Mouse (Mus musculus) liver, embryonic 12.5 days (tissue): ENCODE data around the gene Gm49336. TPM values are rescaled to one million over a fixed set of nuclear protein-coding genes. Genes with fewer than 3 reads are reported as not detected.

Source experiments
- ATAC-seq: fragments of 200-750 bp; cut with Nextera tagmentation; 2 replicates; pipeline ENCODE4 v1.8.0; 2017; ENCODE audit warnings: moderate number of reproducible peaks, mild to moderate bottlenecking, moderate library complexity
- H3K27ac ChIP-seq: fragments of 300-500 bp; sonication (generic); 2 replicates; pipeline ENCODE4 v1.5.1; 2016; ENCODE audit warnings: mild to moderate bottlenecking
- H3K27me3 ChIP-seq: fragments of 300-500 bp; sonication (generic); replicated peaks from 2 replicates; pipeline ENCODE4 v1.6.1; 2016; ENCODE audit warnings: mild to moderate bottlenecking, moderate library complexity
- H3K36me3 ChIP-seq: fragments of 300-500 bp; sonication (generic); 2 replicates; pipeline ENCODE4 v1.6.1; 2016; ENCODE audit warnings: mild to moderate bottlenecking, moderate library complexity
- H3K4me1 ChIP-seq: fragments of 300-500 bp; sonication (generic); 2 replicates; pipeline ENCODE4 v1.6.1; 2016
- H3K4me2 ChIP-seq: fragments of 300-500 bp; sonication (generic); 2 replicates; pipeline ENCODE4 v1.6.1; 2016; ENCODE audit warnings: mild to moderate bottlenecking, moderate library complexity
- H3K4me3 ChIP-seq: fragments of 300-500 bp; sonication (generic); 2 replicates; pipeline ENCODE4 v1.5.1; 2016; ENCODE audit warnings: mild to moderate bottlenecking, moderate library complexity
- H3K9ac ChIP-seq: fragments of 300-500 bp; sonication (generic); 2 replicates; pipeline ENCODE4 v1.6.1; 2016; ENCODE audit warnings: mild to moderate bottlenecking, moderate library complexity
- H3K9me3 ChIP-seq: fragments of 300-500 bp; sonication (generic); replicated peaks from 2 replicates; pipeline ENCODE4 v1.6.1; 2016; ENCODE audit warnings: mild to moderate bottlenecking, moderate library complexity
- WGBS: fragments of 180-500 bp; shearing (Covaris S2); methylation state at CpG from one replicate; pipeline ENCODE4 v1.1.7; 2016; ENCODE audit not compliant: insufficient replicate concordance; 5-methylcytosine and 5-hydroxymethylcytosine counted together
- polyA plus RNA-seq: library from polyadenylated mRNA; unstranded; fragments of >200 nt; fragmentation: Nextera tagmentation; extraction: Ambion mirVana; gene quantifications from 2 replicates; pipeline ENCODE4 v1.2.1, GENCODE M21; 2016

The Gm49336 gene
- 50.9 and 53.1 TPM in 2 replicates for polyA plus RNA-seq

- Histone ChIP-seq H3K36me3 (peaks cover 15% of the 10 kb centered on the region; the same call in 1 of the 2 replicates), H3K4me1 (peaks cover 39% of the 10 kb centered on the region), H3K4me2 (peak within 1 kb of the TSS; percentile 83), H3K27me3 (no peaks in the 10 kb centered on the region), H3K27ac (peak within 1 kb of the TSS; percentile 91), H3K9me3 (no peaks in the 10 kb centered on the region), H3K4me3 (peak within 1 kb of the TSS; percentile 99), H3K9ac (peak within 1 kb of the TSS; percentile 97)
- ATAC-seq: peak; percentile 99
- under 1% methylated on average over 62 of the region's 62 CpGs for WGBS
These were observed at the start of gene Gm49336, which contains the start of gene Nupl1 for GRCm38 (mm10) chr14:60251281-60252003. TSS of gene Gm49336 (minus strand) at chr14:60251507. TSS of gene Nupl1 (minus strand) at chr14:60251431.

- no peak for ATAC-seq
- Histone ChIP-seq H3K9me3 (no peaks in the 10 kb centered on the region), H3K9ac (no peak overlapping the region), H3K27ac (no peak overlapping the region), H3K4me2 (no peak overlapping the region), H3K27me3 (no peaks in the 10 kb centered on the region), H3K4me3 (no peak overlapping the region), H3K4me1 (no peaks in the 10 kb centered on the region), H3K36me3 (peaks cover 54% of the 10 kb centered on the region)
- WGBS: 81% methylated on average over 6 of the region's 6 CpGs
These were observed 49.7 kb upstream of the Gm49336 start for GRCm38 (mm10) chr14:60301024-60301423.

- H3K27me3 ChIP-seq: no peaks in the 10 kb centered on the region
- 82% methylated on average over 14 of the region's 14 CpGs for WGBS
- no peak for ATAC-seq
These were observed 49.1 kb upstream of the Gm49336 start for GRCm38 (mm10) chr14:60300224-60300991.

GRCm38 (mm10) chr14:60295531-60295930 lies 44.2 kb upstream of the Gm49336 start:
- Histone ChIP-seq H3K27me3 (no peaks in the 10 kb centered on the region), H3K36me3 (peaks cover 52% of the 10 kb centered on the region), H3K9ac (no peak overlapping the region), H3K4me2 (no peak overlapping the region), H3K27ac (no peak overlapping the region), H3K4me3 (no peak overlapping the region), H3K9me3 (no peaks in the 10 kb centered on the region), H3K4me1 (no peaks in the 10 kb centered on the region)
- WGBS: 74% methylated on average over 1 of the region's 1 CpGs
- ATAC-seq: no peak

More at GRCm38 (mm10) chr14:60300224-60300991, 49.1 kb upstream of the Gm49336 start:
- peaks cover 54% of the 10 kb centered on the region for H3K36me3 ChIP-seq
- no peak overlapping the region for H3K4me3 ChIP-seq
- no peak overlapping the region for H3K9ac ChIP-seq
- H3K4me1 ChIP-seq: no peaks in the 10 kb centered on the region
- no peak overlapping the region for H3K27ac ChIP-seq
- no peaks in the 10 kb centered on the region for H3K9me3 ChIP-seq
- H3K4me2 ChIP-seq: no peak overlapping the region

GRCm38 (mm10) chr14:60290363-60290762 lies 39.1 kb upstream of the Gm49336 start:
- Histone ChIP-seq H3K4me3 (no peak overlapping the region), H3K27ac (no peak overlapping the region), H3K4me2 (no peak overlapping the region), H3K9ac (no peak overlapping the region), H3K36me3 (peaks cover 43% of the 10 kb centered on the region), H3K27me3 (no peaks in the 10 kb centered on the region), H3K4me1 (no peaks in the 10 kb centered on the region), H3K9me3 (no peaks in the 10 kb centered on the region)
- 46% methylated on average over 4 of the region's 4 CpGs for WGBS
- ATAC-seq: no peak

- Histone ChIP-seq H3K36me3 (peaks cover 34% of the 10 kb centered on the region), H3K27ac (no peak overlapping the region), H3K27me3 (no peaks in the 10 kb centered on the region), H3K4me1 (no peaks in the 10 kb centered on the region), H3K4me2 (no peak overlapping the region), H3K4me3 (no peak overlapping the region), H3K9me3 (no peaks in the 10 kb centered on the region), H3K9ac (no peak overlapping the region)
- WGBS: 76% methylated on average over 7 of the region's 7 CpGs
- no peak for ATAC-seq
These were observed 35.0 kb upstream of the Gm49336 start for GRCm38 (mm10) chr14:60286194-60286863.

GRCm38 (mm10) chr14:60275301-60276276 lies 24.3 kb upstream of the Gm49336 start:
- Histone ChIP-seq H3K27me3 (no peaks in the 10 kb centered on the region), H3K36me3 (peaks cover under 1% of the 10 kb centered on the region; the same call in 1 of the 2 replicates), H3K9me3 (no peaks in the 10 kb centered on the region), H3K4me2 (no peak overlapping the region), H3K4me1 (peaks cover 4% of the 10 kb centered on the region; the same call in 1 of the 2 replicates), H3K4me3 (no peak overlapping the region), H3K9ac (no peak overlapping the region), H3K27ac (no peak overlapping the region)
- 85% methylated on average over 7 of the region's 7 CpGs for WGBS
- ATAC-seq: no peak

GRCm38 (mm10) chr14:60273346-60273745 lies 22.0 kb upstream of the Gm49336 start:
- Histone ChIP-seq H3K9me3 (no peaks in the 10 kb centered on the region), H3K4me2 (no peak overlapping the region), H3K4me3 (no peak overlapping the region), H3K36me3 (peaks cover 2% of the 10 kb centered on the region; the same call in 1 of the 2 replicates), H3K4me1 (peaks cover 19% of the 10 kb centered on the region; the same call in 1 of the 2 replicates), H3K9ac (no peak overlapping the region), H3K27me3 (no peaks in the 10 kb centered on the region), H3K27ac (no peak overlapping the region)
- 53% methylated on average over 6 of the region's 6 CpGs for WGBS
- no peak for ATAC-seq

- 48% methylated on average over 6 of the region's 6 CpGs for WGBS
- H3K27ac ChIP-seq: no peak overlapping the region
These were observed 18.0 kb upstream of the Gm49336 start for GRCm38 (mm10) chr14:60269333-60269732.

GRCm38 (mm10) chr14:60264990-60265876 lies 13.9 kb upstream of the Gm49336 start, which contains the start of gene Mtmr6:
TSS of gene Mtmr6 (plus strand) at chr14:60265228.
- WGBS: under 1% methylated on average over 51 of the region's 51 CpGs
- peak within 1 kb of the TSS; percentile 78 for H3K4me3 ChIP-seq
- peak; percentile 99 for ATAC-seq
- no peaks in the 10 kb centered on the region; the same call in 1 of the 2 replicates for H3K36me3 ChIP-seq
- peak within 1 kb of the TSS; percentile 83 for H3K4me2 ChIP-seq
- H3K9me3 ChIP-seq: no peaks in the 10 kb centered on the region
- no peaks in the 10 kb centered on the region for H3K27me3 ChIP-seq
- H3K27ac ChIP-seq: peak within 1 kb of the TSS; percentile 87
- H3K9ac ChIP-seq: peak within 1 kb of the TSS; percentile 78
- peaks cover 32% of the 10 kb centered on the region for H3K4me1 ChIP-seq

More at GRCm38 (mm10) chr14:60269333-60269732, 18.0 kb upstream of the Gm49336 start:
- H3K4me3 ChIP-seq: no peak overlapping the region
- ATAC-seq: no peak
- no peaks in the 10 kb centered on the region for H3K27me3 ChIP-seq
- no peak overlapping the region for H3K9ac ChIP-seq
- peak overlapping the region; percentile 20; the same call in 1 of the 2 replicates for H3K4me2 ChIP-seq
- H3K36me3 ChIP-seq: peaks cover 2% of the 10 kb centered on the region; the same call in 1 of the 2 replicates
- H3K4me1 ChIP-seq: peaks cover 35% of the 10 kb centered on the region
- no peaks in the 10 kb centered on the region for H3K9me3 ChIP-seq
